Mouse (Mus musculus): ENCODE results near the gene Met.

Gene Met

DNA sequence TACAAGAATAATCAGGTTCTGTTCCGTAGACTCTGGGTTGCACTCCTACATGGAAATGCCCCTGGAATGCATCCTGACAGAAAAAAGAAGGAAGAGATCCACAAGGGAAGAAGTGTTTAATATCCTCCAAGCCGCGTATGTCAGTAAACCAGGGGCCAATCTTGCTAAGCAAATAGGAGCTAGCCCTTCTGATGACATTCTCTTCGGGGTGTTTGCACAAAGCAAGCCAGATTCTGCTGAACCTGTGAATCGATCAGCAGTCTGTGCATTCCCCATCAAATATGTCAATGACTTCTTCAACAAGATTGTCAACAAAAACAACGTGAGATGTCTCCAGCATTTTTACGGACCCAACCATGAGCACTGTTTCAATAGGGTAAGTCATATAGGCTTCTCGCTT lies 28.5 kb downstream of the Met start:
- no peak for DNase-seq (ENCODE audit: low spot score)

GRCm38 (mm10) chr6:17495413-17495812 lies 31.8 kb downstream of the Met start:
- DNase-seq (ENCODE audit: low spot score) = no peak

- no peak for DNase-seq (ENCODE audit: low spot score)
Measured at GRCm38 (mm10) chr6:17497366-17497765, 33.8 kb downstream of the Met start.

DNA sequence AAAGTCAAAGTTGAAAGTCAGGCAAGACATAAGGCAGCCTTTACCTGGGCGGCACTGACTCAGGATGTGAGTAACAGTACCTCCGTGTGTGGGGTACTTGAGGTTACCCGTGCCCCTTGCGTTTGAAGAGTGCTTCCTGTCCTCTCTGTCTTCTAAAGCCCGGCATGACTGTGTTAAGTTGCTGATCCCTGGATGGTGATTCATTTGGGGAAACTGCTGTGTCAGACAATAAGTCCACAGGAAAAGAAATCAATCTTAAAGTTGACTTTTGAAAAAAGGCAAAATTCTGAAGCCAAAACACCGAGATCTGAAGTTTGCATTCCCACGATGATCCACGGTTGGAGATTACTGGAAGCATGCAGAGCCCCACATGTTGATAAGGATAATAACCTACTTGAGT lies 35.2 kb downstream of the Met start:
- no peak for DNase-seq (ENCODE audit: low spot score)

GRCm38 (mm10) chr6:17501440-17501839 lies 37.8 kb downstream of the Met start:
- no peak for DNase-seq (ENCODE audit: low spot score)

DNA sequence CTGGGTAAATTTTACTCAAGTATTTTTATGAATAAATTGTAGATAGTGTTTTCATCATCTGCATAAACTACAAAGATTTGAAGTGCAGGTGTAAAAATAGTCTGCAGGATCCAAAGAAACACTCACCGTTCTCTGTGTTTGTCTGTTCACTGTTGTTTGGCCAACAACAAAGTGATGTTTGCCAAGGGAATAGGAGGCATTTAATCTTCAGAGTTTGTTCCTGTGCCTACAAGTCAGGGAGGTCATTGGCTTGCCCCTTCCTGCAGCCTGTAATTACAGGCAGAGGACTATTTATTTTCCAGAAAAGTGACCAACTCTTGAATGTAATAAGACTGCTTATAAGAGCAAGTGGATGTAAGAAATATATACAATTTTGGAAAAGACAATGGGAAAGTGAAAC lies 38.7 kb downstream of the Met start:
- no peak for DNase-seq (ENCODE audit: low spot score)

DNA sequence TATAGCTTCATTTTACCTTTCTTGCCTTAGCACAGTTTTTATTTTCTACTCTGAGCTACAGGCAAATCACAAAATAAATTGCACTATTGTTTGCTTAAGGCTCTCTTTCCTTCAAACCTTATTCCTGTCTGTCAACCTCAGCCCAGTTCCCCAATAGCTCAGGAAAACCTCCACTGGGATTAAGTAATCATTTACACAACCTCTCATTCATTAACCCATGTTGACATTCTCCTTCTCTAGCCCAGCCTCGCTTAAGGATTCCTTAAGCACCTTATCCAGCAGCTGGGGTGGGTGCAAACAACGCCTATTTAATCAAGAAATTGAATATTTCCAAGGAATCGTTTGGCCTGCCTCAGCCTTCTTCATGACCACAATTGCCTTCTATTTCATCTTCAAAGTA lies 40.1 kb downstream of the Met start:
- no peak for DNase-seq (ENCODE audit: low spot score)

GRCm38 (mm10) chr6:17505530-17505929 lies 41.9 kb downstream of the Met start:
- no peak for DNase-seq (ENCODE audit: low spot score)

DNA sequence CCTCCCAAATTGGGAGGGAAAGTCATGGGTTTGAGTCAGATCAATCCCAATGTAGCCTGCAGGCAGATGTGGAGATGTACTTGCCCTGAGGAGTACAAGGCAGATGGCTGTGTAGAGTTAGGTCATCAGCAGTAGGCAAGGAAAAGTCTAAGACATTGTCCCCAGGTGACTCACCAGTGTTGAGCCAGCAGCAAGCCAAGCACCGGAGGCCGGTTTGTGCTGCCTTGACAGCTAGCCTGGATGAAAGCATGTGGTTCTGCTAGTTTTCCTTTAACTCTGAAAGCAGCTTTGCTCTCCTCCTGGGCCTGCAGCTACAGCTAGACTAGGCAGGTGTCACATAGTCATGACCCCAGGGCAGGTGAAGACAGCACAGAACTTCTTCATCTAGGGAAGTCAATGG lies 43.2 kb downstream of the Met start:
- DNase-seq (ENCODE audit: low spot score) = no peak

- no peak for DNase-seq (ENCODE audit: low spot score)
Measured at GRCm38 (mm10) chr6:17508184-17508583, 44.6 kb downstream of the Met start.

DNA sequence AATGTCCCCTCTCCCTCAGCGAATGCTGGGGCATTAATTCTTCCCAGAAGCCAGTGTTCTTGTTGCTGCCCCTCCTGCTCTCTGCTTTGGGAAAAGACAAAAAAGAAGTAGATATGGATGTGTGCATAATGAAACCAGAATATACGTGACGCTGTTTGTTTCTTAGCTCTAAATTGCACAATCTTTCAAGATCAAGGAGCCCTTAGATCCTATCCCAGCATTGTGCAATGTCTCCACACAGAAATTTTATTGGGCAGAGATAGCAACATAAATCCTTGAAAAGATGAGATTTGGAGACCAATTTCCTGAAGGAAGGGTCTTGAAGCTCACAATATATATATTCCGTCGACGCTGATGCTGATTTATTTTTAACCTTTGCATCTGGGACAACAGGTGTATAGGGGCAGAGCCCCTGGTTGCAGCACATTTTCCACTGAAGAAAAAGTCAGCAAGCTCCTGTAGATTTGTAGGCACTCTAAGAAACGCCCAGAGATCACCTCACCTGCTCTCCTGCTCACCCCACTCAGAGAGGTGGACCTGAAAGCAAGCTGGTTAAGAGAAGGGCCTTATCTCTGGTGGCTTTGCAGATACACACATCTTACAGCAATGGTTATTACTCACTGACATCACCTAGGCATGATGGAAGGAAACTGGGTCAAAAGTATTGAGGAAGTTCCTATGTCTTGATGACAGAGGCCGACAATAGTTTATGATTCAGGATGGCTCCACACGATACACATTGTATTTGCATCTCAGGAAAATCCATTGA lies 45.2 kb downstream of the Met start:
- no peak for DNase-seq (ENCODE audit: low spot score)

GRCm38 (mm10) chr6:17513381-17513780 lies 49.8 kb downstream of the Met start:
- DNase-seq (ENCODE audit: low spot score) = no peak

DNA sequence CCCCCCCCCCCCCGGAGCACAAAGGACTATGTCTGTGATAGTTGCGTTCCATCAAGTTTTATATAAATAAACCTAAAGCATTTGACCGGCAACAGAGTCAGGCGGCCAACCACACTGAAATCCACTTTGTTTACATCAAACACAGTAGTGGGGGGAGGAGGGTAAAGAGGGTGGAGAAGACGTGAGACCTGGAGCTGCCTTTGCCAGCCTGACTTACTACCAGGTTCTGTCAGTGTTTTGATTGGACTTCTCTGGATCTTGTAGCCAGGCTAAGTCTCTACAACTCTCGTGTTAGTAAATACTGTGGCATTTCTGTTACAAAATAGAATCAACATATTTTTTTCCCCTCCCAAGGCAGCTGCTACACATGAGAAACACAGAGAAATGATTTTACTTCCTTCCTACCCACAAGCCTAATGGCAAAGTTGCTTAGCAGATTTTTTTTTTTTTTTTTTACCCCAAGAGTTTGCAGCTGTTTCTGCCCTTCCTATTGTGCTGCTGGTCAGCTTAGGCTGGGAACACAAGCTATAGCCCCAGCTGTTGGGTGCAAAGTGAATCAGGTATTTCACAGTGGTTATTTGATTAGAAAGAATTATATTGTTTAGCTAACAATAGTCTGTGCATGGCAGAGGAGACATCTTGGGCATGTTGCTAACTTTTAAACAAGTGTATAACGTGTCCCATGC lies 52.3 kb downstream of the Met start:
- no peak for DNase-seq (ENCODE audit: low spot score)

- DNase-seq (ENCODE audit: low spot score) = no peak
Measured at GRCm38 (mm10) chr6:17521901-17522717, 58.5 kb downstream of the Met start.

- no peak for DNase-seq (ENCODE audit: low spot score)
Measured at GRCm38 (mm10) chr6:17522917-17523316, 59.3 kb downstream of the Met start.

DNA sequence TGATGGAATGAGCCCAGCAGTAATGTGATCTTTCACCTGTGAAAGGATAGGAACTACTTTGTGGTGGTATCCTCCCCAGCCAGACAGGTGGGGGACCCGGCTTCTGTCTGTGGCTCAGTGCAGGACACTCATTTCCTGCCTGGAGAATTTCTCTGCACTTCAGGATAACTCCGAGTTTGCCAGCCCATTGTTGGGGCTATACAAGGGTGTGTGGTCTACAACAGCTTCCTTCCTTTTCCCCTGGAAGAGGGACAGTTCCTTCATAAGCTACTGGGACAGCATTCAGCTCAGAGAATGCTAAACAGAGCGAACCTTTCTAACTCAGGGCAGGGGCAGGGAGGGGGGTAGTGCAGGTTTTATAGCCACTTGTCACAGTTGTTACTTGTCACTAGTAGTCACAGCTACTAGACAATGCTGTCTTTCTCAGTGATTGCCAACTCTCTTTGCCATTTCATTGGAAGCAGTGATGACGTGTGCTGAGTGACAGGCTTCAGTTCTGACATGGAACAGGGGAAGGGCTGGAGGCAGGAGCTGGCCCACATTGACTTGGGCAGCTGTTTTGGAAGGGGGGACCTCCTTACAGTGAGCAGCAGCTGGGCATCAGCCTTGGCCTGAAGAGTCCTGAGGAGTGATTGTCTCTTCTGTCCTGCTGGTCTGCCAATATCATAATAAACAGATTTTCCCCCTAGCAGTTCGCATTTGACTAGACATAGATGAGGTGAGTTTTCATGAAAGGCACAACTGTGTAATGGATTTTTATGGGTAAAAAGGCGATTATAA lies 66.1 kb downstream of the Met start:
- no peak for DNase-seq (ENCODE audit: low spot score)

- DNase-seq (ENCODE audit: low spot score) = no peak
Measured at GRCm38 (mm10) chr6:17541615-17542014, 78.0 kb downstream of the Met start.

- DNase-seq (ENCODE audit: low spot score) = no peak
Measured at GRCm38 (mm10) chr6:17542383-17542782, 78.8 kb downstream of the Met start.

DNA sequence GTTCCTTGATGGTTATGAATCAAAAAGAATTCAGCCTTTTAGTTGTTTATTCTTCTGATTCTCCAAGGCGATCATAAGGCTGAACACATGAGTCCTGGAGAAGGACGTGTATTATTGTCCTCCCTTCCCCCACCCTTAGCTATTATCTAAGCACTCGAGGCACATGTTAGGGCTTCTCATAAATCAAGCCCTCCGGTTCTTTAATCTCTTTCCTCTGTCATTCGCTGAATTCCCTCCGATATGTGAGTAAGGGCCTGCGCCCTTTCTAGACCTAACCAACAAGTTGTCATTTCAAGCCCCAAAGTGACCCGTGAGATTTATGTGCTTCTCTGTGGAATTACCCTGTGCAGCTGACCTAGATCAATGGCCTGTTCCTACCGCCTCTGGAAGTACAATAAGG lies 81.9 kb downstream of the Met start:
- no peak for DNase-seq (ENCODE audit: low spot score)

DNA sequence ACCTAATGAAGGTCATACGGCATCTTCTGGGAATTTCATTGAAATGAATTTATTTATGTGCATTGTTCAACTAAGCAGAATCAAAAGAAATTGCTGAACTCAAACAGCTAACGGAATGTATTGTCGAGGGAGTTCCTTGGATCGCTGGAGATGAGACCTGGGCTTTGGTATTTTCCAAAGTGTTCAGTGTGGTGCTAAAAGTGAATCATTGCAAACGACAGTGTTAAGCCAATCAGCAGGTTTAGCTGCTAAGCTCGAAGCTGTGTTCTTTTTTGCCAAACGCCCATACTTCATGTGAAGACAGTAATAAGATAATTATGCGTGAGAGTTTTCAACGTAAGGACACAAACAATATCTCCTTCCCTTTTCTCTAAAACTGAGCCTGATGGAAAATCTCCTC lies 82.7 kb downstream of the Met start:
- no peak for DNase-seq (ENCODE audit: low spot score)

- DNase-seq (ENCODE audit: low spot score) = no peak
Measured at GRCm38 (mm10) chr6:17546825-17547224, 83.2 kb downstream of the Met start.

DNA sequence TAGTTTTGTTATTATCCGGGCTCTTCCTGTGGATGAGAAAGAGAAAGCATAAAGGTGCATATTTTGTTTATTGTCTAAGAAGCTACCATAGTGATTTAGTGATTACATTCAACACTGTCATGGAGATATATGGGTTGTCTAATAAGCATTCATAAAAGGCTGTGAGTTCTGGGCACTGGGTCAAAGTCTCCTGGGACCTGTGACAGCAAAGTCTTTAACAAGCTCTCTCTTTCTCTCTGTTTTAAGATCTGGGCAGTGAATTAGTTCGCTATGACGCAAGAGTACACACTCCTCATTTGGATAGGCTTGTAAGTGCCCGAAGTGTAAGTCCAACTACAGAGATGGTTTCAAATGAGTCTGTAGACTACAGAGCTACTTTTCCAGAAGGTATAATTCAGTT lies 85.2 kb downstream of the Met start:
- DNase-seq (ENCODE audit: low spot score) = no peak
